Mouse (Mus musculus) neural tube, embryonic 13.5 days (tissue): ENCODE data around the gene Phf21a. TPM values are rescaled to one million over a fixed set of nuclear protein-coding genes. Genes with fewer than 3 reads are reported as not detected.

ENCODE experiments used
- ATAC-seq: fragments of 200-750 bp; cut with Nextera tagmentation; 2 replicates; pipeline ENCODE4 v1.8.0; 2017; ENCODE audit warnings: low read depth, mild to moderate bottlenecking, moderate TSS enrichment, moderate library complexity
- H3K27ac ChIP-seq: fragments of 300-500 bp; sonication (generic); replicated peaks from 2 replicates; pipeline ENCODE4 v1.5.1; 2015; ENCODE audit warnings: moderate library complexity, mild to moderate bottlenecking, inconsistent platforms
- H3K27me3 ChIP-seq: fragments of 300-500 bp; sonication (generic); 2 replicates; pipeline ENCODE4 v1.6.1; 2015; ENCODE audit warnings: mild to moderate bottlenecking, inconsistent platforms
- H3K36me3 ChIP-seq: fragments of 300-500 bp; sonication (generic); 2 replicates; pipeline ENCODE4 v1.6.1; 2015; ENCODE audit warnings: mild to moderate bottlenecking, inconsistent platforms
- H3K4me1 ChIP-seq: fragments of 300-500 bp; sonication (generic); replicated peaks from 2 replicates; pipeline ENCODE4 v1.6.1; 2015; ENCODE audit warnings: inconsistent platforms
- H3K4me2 ChIP-seq: fragments of 300-500 bp; sonication (generic); 2 replicates; pipeline ENCODE4 v1.6.1; 2015; ENCODE audit warnings: inconsistent platforms, mild to moderate bottlenecking, moderate library complexity
- H3K4me3 ChIP-seq: fragments of 300-500 bp; sonication (generic); 2 replicates; pipeline ENCODE4 v1.5.1; 2015; ENCODE audit warnings: mild to moderate bottlenecking, inconsistent platforms
- H3K9ac ChIP-seq: fragments of 300-500 bp; sonication (generic); 2 replicates; pipeline ENCODE4 v1.6.1; 2015; ENCODE audit warnings: moderate library complexity, mild to moderate bottlenecking, inconsistent platforms
- H3K9me3 ChIP-seq: fragments of 300-500 bp; sonication (generic); 2 replicates; pipeline ENCODE4 v1.6.1; 2016; ENCODE audit warnings: inconsistent platforms
- WGBS: fragments of 180-500 bp; shearing (Covaris S2); methylation state at CpG from one replicate; pipeline ENCODE4 v1.1.7; 2015; 5-methylcytosine and 5-hydroxymethylcytosine counted together
- polyA plus RNA-seq: library from polyadenylated mRNA; unstranded; fragments of >200 nt; fragmentation: Nextera tagmentation; extraction: Ambion mirVana; gene quantifications from 2 replicates; pipeline ENCODE4 v1.2.1, GENCODE M21; 2015

Phf21a gene
- polyA plus RNA-seq, 1 experiment from 2014 or later, result 38.5 TPM

DNA sequence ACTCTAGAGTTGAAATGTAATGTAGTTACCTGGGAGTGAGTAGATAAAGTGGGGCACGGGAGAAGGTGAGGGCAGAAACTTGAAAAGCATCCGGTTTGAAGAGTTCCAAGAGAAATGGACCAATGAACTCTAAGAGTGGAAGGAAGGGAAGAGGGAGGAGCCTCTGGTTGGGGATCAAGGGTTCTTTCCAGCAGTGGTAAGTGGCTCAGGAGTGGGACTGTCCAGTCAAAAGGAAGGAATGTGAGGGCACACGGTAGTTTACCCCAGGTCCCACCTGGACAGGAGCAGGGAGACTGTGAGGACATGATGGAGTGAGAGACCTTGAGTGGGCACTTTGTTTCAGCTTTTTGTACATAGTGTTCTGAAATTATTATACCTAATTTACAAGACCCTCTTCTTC, 196.4 kb downstream of the Phf21a start:
- no peaks in the 10 kb centered on the region for H3K9me3 ChIP-seq
- ATAC-seq, result no peak
- H3K27ac ChIP-seq, result no peak overlapping the region
- no peak overlapping the region for H3K4me2 ChIP-seq
- H3K27me3 ChIP-seq, result no peaks in the 10 kb centered on the region
- 79% methylated on average over 3 of the region's 3 CpGs for WGBS
- H3K36me3 ChIP-seq, result no peaks in the 10 kb centered on the region
- peaks cover 8% of the 10 kb centered on the region for H3K4me1 ChIP-seq
- H3K9ac ChIP-seq, result no peak overlapping the region
- no peak overlapping the region for H3K4me3 ChIP-seq

DNA sequence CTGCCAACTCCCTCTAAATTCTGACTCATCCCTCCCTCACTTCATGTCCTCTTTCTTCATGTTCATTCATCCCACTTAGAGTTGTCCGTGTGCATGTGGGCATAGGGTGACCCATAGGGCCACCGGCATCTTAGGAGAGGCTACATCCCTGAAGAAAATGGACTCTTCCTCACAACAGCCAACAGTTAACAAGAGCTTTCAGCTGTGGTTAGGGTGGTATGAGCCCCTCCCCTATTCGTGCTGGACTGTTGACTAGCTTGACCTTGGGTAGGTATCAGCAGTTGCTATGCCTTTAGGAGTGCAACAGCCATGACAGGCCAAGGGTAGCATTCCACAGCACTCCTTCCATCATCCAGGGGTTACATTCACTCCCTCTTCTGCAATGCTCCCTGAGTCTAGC, 198.6 kb downstream of the Phf21a start:
- Histone ChIP-seq H3K4me2 (no peak overlapping the region), H3K36me3 (no peaks in the 10 kb centered on the region), H3K4me1 (no peaks in the 10 kb centered on the region; the same call in 1 of the 2 replicates), H3K9ac (no peak overlapping the region), H3K27me3 (no peaks in the 10 kb centered on the region), H3K27ac (no peak overlapping the region), H3K4me3 (no peak overlapping the region), H3K9me3 (no peaks in the 10 kb centered on the region)
- no peak for ATAC-seq
- 92% methylated on average over 3 of the region's 3 CpGs for WGBS

DNA sequence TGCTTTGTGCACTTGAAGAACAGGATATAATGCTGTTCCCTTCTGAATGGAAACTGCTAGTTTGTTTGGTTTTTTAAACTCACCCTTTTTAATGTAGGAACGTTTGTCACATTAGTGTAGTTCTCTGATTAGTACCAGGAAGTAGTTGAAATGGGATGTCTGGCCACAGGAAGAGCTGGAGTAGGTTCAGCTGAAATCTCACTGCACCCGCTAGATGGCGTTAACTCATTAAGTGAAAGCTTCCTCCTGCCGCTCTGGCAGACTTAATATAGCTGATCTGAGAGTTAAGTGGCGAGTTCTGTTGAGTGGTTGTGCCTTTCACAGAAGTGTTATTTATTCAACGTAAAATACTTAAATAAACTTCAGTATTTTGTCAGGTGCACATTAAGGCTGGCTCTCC, 203.5 kb downstream of the Phf21a start:
- Histone ChIP-seq H3K9me3 (no peaks in the 10 kb centered on the region), H3K4me1 (no peaks in the 10 kb centered on the region), H3K27ac (no peak overlapping the region), H3K9ac (no peak overlapping the region), H3K4me3 (no peak overlapping the region), H3K27me3 (no peaks in the 10 kb centered on the region), H3K4me2 (no peak overlapping the region), H3K36me3 (no peaks in the 10 kb centered on the region)
- 7% methylated on average over 6 of the region's 6 CpGs for WGBS
- ATAC-seq, result no peak

DNA sequence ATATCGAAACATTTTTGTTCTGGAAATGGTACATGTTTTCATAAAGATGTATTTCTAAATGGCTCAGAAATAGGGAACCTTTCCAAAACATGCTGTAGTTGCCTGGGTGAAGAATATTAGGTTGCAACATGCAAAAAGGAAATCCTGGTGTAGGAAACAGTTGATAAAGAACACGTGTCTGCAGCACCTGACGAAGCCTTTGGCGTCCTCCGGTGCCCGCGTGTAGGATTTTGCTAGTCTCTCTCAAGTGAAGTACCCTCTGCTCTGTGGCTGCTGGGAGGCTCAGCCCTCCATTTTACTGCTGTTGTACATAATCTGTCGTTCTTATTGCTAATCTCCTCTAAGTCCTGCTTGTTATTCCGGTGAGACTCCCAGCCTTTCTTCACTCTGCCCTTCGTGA, 207.0 kb downstream of the Phf21a start:
- Histone ChIP-seq H3K27ac (no peak overlapping the region), H3K27me3 (no peaks in the 10 kb centered on the region), H3K4me2 (no peak overlapping the region), H3K36me3 (no peaks in the 10 kb centered on the region), H3K4me3 (no peak overlapping the region), H3K9me3 (no peaks in the 10 kb centered on the region), H3K4me1 (peaks cover 5% of the 10 kb centered on the region; the same call in 1 of the 2 replicates), H3K9ac (no peak overlapping the region)
- ATAC-seq, result no peak
- WGBS, result 75% methylated on average over 10 of the region's 10 CpGs

DNA sequence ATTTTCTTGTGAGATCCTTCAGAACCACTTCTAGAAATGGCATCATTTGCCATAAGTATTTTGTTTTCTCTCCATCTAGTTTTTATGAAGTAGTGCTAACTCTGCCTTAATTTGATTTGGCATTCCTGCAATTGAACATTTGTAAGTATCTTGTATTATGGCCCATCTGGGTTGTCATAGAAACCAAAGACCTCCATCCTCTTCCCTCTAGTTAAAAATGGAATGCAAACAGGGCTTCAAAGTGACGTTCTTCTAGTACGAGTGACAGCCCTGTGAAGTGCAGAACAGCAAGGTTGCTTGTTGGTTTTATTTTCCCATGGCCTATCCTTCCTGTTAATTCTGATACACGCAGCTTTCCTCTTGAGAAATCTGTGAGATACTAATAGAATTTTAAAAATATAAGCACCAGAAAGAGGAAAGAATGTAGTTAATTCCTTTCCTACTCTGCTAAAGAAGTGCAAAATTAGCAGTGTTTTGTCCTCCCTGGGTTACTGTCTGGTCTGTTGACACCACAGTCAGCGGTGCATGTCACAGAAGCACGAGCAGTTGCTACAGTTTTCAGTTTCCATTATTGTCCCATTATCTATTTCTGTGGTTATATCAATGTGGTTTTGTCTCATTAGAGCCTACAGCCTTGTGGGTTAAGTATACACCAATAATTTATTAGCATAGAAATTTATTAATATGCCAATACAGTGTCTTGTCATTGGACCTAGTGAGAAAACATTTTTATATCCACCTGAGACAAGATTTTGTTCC, 209.1 kb downstream of the Phf21a start:
- Histone ChIP-seq H3K4me2 (no peak overlapping the region), H3K9ac (no peak overlapping the region), H3K4me3 (no peak overlapping the region), H3K9me3 (no peaks in the 10 kb centered on the region), H3K4me1 (peaks cover 15% of the 10 kb centered on the region; the same call in 1 of the 2 replicates), H3K27ac (peak overlapping the region; percentile 28; the same call in 1 of the 2 replicates), H3K36me3 (no peaks in the 10 kb centered on the region), H3K27me3 (no peaks in the 10 kb centered on the region)
- WGBS, result 53% methylated on average over 5 of the region's 5 CpGs
- ATAC-seq, result no peak

DNA sequence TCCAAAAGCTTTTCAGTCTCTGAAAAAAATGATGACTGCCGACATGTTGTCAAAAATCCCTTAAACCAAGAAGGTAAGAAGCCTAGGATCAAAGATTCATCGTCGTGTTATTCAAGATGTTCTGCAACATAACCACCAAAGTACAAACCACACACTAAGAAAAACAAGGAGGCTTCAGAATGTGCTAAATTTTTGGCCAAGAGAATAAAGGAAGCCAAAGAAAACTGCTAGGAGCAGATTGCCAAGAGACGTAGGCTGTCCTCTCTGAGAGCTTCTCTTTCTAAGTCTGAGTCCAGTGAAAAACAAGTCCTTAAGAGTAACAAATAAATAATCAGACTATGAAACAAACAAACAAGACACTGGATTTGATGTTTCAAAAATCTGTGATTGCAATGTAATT, 219.6 kb downstream of the Phf21a start:
- Histone ChIP-seq H3K4me1 (no peaks in the 10 kb centered on the region), H3K9ac (no peak overlapping the region), H3K36me3 (no peaks in the 10 kb centered on the region), H3K9me3 (no peaks in the 10 kb centered on the region), H3K27me3 (no peaks in the 10 kb centered on the region), H3K27ac (no peak overlapping the region), H3K4me2 (no peak overlapping the region), H3K4me3 (no peak overlapping the region)
- WGBS, result 84% methylated on average over 4 of the region's 4 CpGs
- no peak for ATAC-seq

DNA sequence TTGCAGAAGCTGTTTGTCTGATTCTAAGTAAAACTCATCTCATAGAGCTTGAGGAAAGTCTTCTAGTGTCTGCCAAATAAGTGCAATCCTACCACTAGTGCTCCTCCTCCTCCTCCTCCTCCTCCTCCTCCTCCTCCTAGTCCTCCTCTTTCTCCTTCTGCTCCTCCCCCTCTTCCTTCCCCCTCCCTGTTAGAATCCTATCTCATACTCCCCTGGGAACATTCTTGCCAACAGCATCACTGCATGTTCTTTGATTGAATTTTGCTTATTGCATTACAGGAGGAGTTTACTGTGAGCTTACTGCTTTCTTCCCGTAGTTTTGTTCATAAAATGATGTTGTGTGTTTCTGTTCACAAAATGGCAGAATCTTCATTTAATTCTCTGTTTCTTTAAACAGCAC, 221.1 kb downstream of the Phf21a start:
- 65% methylated on average over 1 of the region's 1 CpGs for WGBS
- H3K9me3 ChIP-seq, result no peaks in the 10 kb centered on the region
- no peaks in the 10 kb centered on the region for H3K4me1 ChIP-seq
- H3K4me3 ChIP-seq, result no peak overlapping the region
- no peak overlapping the region for H3K27ac ChIP-seq
- H3K4me2 ChIP-seq, result no peak overlapping the region
- no peak overlapping the region for H3K9ac ChIP-seq
- ATAC-seq, result no peak
- no peaks in the 10 kb centered on the region for H3K36me3 ChIP-seq
- H3K27me3 ChIP-seq, result no peaks in the 10 kb centered on the region

DNA sequence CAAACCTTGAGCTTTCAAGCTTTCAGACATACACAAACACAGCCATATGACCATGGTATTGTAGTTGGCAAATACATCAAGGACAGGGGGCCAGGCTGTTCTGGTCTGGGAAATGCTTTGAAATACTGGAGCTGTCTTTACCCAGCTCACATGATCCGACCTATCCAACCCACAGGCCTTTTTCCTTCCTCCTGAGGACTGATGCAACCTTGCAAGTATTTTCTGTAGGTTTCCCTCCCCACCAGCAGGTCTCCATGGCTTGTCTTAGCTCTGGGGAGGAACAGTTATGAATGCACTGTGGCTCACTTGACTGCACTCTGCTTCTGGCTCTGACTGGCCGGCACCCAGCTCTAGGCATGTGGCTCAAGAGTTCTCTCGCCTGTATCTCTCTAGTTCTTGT, 223.7 kb downstream of the Phf21a start:
- 81% methylated on average over 3 of the region's 3 CpGs for WGBS
- H3K4me2 ChIP-seq, result no peak overlapping the region
- no peak overlapping the region for H3K9ac ChIP-seq
- H3K9me3 ChIP-seq, result no peaks in the 10 kb centered on the region
- no peak overlapping the region for H3K4me3 ChIP-seq
- H3K36me3 ChIP-seq, result peaks cover 2% of the 10 kb centered on the region
- no peaks in the 10 kb centered on the region for H3K27me3 ChIP-seq
- no peaks in the 10 kb centered on the region for H3K4me1 ChIP-seq
- no peak for ATAC-seq
- no peak overlapping the region for H3K27ac ChIP-seq

DNA sequence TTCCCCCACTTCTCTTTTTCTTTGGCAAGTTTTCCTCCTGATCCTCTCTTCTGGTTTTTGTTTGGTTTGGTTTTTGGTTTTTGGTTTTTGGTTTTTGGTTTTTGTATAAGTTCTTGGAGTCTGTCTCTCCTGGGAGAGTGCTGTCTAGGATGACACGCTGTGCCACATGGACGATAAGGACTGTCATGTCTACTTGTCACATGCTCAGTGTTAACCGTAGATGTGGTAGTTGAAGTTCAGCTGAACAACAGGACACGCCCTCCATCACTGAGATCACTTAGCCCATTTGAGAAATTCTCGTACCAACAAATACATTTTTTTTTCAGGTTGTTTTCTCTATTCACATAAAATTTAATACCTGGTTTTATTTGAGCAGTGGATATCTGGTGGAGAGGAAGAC, 224.3 kb downstream of the Phf21a start:
- ATAC-seq, result no peak
- Histone ChIP-seq H3K27me3 (no peaks in the 10 kb centered on the region), H3K4me3 (no peak overlapping the region), H3K4me2 (no peak overlapping the region), H3K4me1 (no peaks in the 10 kb centered on the region), H3K36me3 (peaks cover 8% of the 10 kb centered on the region), H3K9me3 (no peaks in the 10 kb centered on the region), H3K9ac (no peak overlapping the region), H3K27ac (no peak overlapping the region)
- 93% methylated on average over 5 of the region's 5 CpGs for WGBS

DNA sequence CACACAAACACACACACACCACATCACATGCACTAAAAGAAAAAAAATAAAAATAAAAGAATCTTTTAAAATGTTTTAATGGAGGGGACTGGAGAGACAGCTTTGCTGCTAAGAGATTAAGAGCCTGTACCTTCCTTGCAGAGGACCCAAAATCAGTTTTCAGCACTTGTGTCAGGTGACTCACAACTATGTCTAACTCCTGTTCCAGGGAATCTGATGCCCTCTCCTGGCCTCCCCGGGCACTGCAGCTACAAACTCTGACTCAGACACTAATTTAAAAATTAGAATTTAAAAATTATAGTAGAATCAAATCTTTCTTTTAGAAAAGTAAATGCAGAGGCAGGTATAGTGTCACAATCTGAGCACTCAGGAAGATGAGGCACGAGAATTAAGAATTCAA, 229.8 kb downstream of the Phf21a start:
- no peak overlapping the region for H3K27ac ChIP-seq
- H3K4me3 ChIP-seq, result no peak overlapping the region
- H3K4me2 ChIP-seq, result no peak overlapping the region
- 81% methylated on average over 2 of the region's 2 CpGs for WGBS
- no peaks in the 10 kb centered on the region for H3K4me1 ChIP-seq
- no peak for ATAC-seq
- H3K9ac ChIP-seq, result no peak overlapping the region
- no peaks in the 10 kb centered on the region for H3K27me3 ChIP-seq
- H3K9me3 ChIP-seq, result no peaks in the 10 kb centered on the region
- peaks cover 34% of the 10 kb centered on the region for H3K36me3 ChIP-seq

DNA sequence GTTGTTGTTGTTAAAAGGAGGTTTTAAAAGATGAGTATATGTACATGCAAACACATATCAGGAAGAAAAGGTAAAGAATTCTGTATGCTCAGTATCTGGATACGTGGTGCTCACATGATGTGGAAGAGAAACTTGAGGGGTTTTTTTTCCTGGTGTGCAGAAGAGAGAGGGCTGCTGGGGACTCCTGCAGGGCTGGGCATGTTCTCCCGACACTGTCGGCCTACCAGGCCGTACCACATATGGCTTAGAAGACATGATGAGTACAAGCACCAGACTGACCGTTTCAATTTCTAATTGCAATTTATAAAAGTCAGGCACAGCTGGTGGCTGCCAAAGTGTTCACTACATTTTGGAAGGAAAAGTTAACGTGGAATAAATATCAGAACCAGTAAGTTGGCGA, 232.8 kb downstream of the Phf21a start:
- no peak for ATAC-seq
- Histone ChIP-seq H3K4me3 (no peak overlapping the region), H3K27ac (no peak overlapping the region), H3K9ac (no peak overlapping the region), H3K9me3 (no peaks in the 10 kb centered on the region), H3K4me1 (no peaks in the 10 kb centered on the region), H3K27me3 (no peaks in the 10 kb centered on the region), H3K4me2 (no peak overlapping the region), H3K36me3 (peaks cover 57% of the 10 kb centered on the region)
- WGBS, result 90% methylated on average over 7 of the region's 7 CpGs

DNA sequence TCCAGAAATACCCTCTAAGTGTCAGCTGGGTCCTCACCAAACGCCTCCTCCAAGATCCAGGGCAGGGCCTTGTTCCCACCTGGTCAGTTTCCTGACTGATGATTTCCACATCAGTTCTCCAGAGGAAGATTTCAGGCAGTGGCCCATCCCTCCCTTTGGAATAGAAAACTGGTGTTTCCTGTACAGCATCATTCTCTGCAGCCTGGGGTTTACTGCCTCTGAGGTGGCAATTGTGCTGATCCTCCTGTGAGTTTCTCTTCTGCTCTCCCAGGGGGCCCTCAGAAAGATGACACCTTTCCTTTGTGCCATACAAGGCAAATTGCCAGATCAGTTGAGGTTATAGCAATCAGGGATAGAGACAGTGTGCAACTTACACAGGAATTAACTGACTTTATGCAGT, 233.3 kb downstream of the Phf21a start:
- no peak overlapping the region for H3K9ac ChIP-seq
- H3K4me1 ChIP-seq, result no peaks in the 10 kb centered on the region
- H3K9me3 ChIP-seq, result no peaks in the 10 kb centered on the region
- ATAC-seq, result no peak
- H3K27me3 ChIP-seq, result no peaks in the 10 kb centered on the region
- no peak overlapping the region for H3K4me2 ChIP-seq
- H3K4me3 ChIP-seq, result no peak overlapping the region
- H3K27ac ChIP-seq, result no peak overlapping the region
- WGBS, result 76% methylated on average over 1 of the region's 1 CpGs
- H3K36me3 ChIP-seq, result peaks cover 57% of the 10 kb centered on the region

DNA sequence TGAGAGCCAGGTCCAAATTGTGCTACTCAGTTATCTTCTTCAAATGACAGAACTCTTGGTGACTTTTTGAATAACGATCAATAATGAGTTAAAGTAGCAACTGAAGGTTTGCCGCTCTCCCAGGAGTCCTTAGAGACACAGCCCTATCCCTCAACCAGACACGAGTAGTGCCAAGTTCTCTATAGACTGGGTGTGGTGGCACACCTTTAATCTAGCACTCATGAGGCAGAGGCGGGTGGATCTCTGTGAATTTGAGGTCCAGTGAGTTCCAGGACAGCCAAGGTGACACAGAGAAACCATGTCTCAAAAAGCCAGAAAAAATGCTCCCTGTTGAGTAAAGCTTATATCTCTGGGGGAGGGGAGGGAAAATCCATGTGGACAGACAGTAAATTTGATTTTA, 234.7 kb downstream of the Phf21a start:
- Histone ChIP-seq H3K4me1 (no peaks in the 10 kb centered on the region), H3K36me3 (peaks cover 54% of the 10 kb centered on the region), H3K9ac (no peak overlapping the region), H3K4me3 (no peak overlapping the region), H3K4me2 (no peak overlapping the region), H3K9me3 (no peaks in the 10 kb centered on the region), H3K27ac (no peak overlapping the region), H3K27me3 (no peaks in the 10 kb centered on the region)
- ATAC-seq, result no peak
- WGBS, result 95% methylated on average over 4 of the region's 4 CpGs
